Mouse (Mus musculus): ENCODE results near the gene Zfp687. TPM values are rescaled to one million over a fixed set of nuclear protein-coding genes. Genes with fewer than 3 reads are reported as not detected.
"Not testable (repeated sequence)": the region's sequence is repeated elsewhere in the genome, so short reads cannot be mapped to it uniquely, and the experiment has no call there.

Zfp687 gene
- polyA plus RNA-seq, 2 experiments, result 18.8 to 26.8 TPM

DNA sequence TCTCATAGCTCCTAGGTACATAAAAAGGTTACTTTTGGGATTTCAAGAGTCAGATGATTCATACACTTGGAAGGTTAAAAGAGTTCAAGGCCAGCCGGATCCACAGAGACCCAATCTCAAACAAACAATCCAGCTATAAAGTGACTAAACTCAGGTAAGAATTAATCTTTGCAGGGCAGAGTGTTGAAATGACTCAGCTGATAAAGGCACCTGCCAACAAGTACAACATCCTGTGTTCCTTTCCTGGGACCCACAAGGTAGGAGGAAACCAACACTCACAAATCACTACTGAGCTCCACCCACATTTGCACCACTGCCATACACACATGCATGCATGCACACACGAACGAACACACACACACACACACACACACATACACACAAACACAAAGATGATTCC, 13.4 kb upstream of the Zfp687 start:
- no peak for ATAC-seq (ENCODE audit: low FRiP score, low read depth)
- 92% methylated on average over 3 of the region's 3 CpGs for WGBS
- no peak overlapping the region for H3K27ac ChIP-seq (replicated peaks; ENCODE audit: low read depth, low read length)
- H3K4me3 ChIP-seq (replicated peaks; ENCODE audit: low read length), result no peak overlapping the region
- H3K9me3 ChIP-seq (ENCODE audit: control insufficient read depth, low read length), result no peaks in the 10 kb centered on the region
- peaks cover 32% of the 10 kb centered on the region for H3K36me3 ChIP-seq (ENCODE audit: control insufficient read depth, insufficient read depth, low read length)
- no peaks in the 10 kb centered on the region for H3K27me3 ChIP-seq (ENCODE audit: control insufficient read depth, insufficient read depth, low read length)
- no peak for DNase-seq (ENCODE audit: low spot score)
- no peak overlapping the region for H3K4me2 ChIP-seq (replicated peaks; ENCODE audit: low read depth, low read length, severe bottlenecking)
- no peaks in the 10 kb centered on the region for H3K4me1 ChIP-seq (ENCODE audit: control insufficient read depth, insufficient read depth, low read length)
- TF ChIP-seq POLR2A (IDR thresholded peaks at IDR 0.05; ENCODE audit: borderline replicate concordance, extremely low read depth, insufficient read depth, insufficient read length), result no peak
- no peak overlapping the region for H3K9ac ChIP-seq (ENCODE audit: low read depth, low read length, severe bottlenecking)

DNA sequence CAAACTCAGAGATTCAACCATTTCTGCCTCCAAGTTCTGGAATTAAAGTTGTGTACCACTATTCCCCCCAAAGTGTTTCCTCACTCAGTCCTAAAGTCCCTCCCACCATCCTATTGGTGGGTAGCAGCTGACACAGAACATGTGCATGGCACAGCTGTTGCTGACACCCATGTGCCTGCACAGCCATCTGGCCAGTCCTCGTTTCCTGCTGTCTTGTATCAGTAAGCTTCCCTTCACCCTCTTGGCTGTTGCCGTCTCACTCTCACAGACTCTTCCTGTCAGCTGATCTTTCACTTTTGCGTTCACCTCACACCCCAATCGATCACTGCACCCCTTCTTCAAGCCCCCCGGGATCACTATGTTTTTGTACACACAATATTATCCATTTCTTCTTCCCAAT, 12.5 kb upstream of the Zfp687 start:
- H3K27ac ChIP-seq (replicated peaks; ENCODE audit: low read depth, low read length), result no peak overlapping the region
- H3K4me2 ChIP-seq (replicated peaks; ENCODE audit: low read depth, low read length, severe bottlenecking), result no peak overlapping the region
- no peak for TF ChIP-seq POLR2A (IDR thresholded peaks at IDR 0.05; ENCODE audit: borderline replicate concordance, extremely low read depth, insufficient read depth, insufficient read length)
- H3K4me1 ChIP-seq (ENCODE audit: control insufficient read depth, insufficient read depth, low read length), result no peaks in the 10 kb centered on the region
- H3K36me3 ChIP-seq (ENCODE audit: control insufficient read depth, insufficient read depth, low read length), result peaks cover 23% of the 10 kb centered on the region
- H3K4me3 ChIP-seq (replicated peaks; ENCODE audit: low read length), result no peak overlapping the region
- H3K9me3 ChIP-seq (ENCODE audit: control insufficient read depth, low read length), result no peaks in the 10 kb centered on the region
- ATAC-seq (ENCODE audit: low FRiP score, low read depth), result peak; percentile 68; the same call in 1 of the 2 replicates
- DNase-seq (ENCODE audit: low spot score), result peak; percentile 51
- no peak overlapping the region for H3K9ac ChIP-seq (ENCODE audit: low read depth, low read length, severe bottlenecking)
- 49% methylated on average over 5 of the region's 5 CpGs for WGBS
- no peaks in the 10 kb centered on the region for H3K27me3 ChIP-seq (ENCODE audit: control insufficient read depth, insufficient read depth, low read length)

DNA sequence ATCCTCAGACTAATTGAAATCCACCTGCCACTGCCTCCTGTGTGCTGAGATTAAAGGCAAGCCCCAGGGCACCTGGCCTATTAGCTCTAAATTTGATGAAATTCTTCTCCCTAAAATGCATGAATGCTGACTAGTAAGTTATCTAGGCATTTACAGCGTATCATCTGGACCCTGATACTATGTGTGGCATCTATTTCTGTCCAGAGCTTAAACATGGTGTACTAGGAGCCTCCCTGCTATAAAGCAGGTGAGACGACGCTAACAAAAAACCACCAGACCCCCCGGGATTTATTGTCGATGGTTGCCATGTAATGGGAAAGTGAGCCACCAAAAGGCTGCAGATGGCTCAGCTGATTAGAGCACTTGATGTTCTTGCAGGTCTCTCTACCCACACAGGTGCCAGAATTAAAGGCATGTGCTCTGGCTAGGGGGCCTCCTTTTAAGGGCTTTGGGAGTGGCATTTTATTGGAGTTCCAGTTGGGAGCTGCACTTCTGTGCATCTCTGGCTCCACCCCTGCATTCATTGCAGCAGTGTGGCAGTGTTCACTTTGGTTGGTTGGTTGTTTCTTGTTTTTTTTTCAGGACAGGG, 11.9 kb upstream of the Zfp687 start:
- no peak overlapping the region for H3K4me2 ChIP-seq (replicated peaks; ENCODE audit: low read depth, low read length, severe bottlenecking)
- WGBS, result 31% methylated on average over 5 of the region's 5 CpGs
- no peaks in the 10 kb centered on the region for H3K4me1 ChIP-seq (ENCODE audit: control insufficient read depth, insufficient read depth, low read length)
- H3K9ac ChIP-seq (ENCODE audit: low read depth, low read length, severe bottlenecking), result no peak overlapping the region
- peaks cover 19% of the 10 kb centered on the region for H3K36me3 ChIP-seq (ENCODE audit: control insufficient read depth, insufficient read depth, low read length)
- H3K27ac ChIP-seq (replicated peaks; ENCODE audit: low read depth, low read length), result no peak overlapping the region
- peak; percentile 13; the same call in 1 of the 2 replicates for ATAC-seq (ENCODE audit: low FRiP score, low read depth)
- no peaks in the 10 kb centered on the region for H3K27me3 ChIP-seq (ENCODE audit: control insufficient read depth, insufficient read depth, low read length)
- H3K9me3 ChIP-seq (ENCODE audit: control insufficient read depth, low read length), result no peaks in the 10 kb centered on the region
- DNase-seq (ENCODE audit: low spot score), result no peak
- no peak overlapping the region for H3K4me3 ChIP-seq (replicated peaks; ENCODE audit: low read length)
- TF ChIP-seq POLR2A (IDR thresholded peaks at IDR 0.05; ENCODE audit: borderline replicate concordance, extremely low read depth, insufficient read depth, insufficient read length), result no peak

DNA sequence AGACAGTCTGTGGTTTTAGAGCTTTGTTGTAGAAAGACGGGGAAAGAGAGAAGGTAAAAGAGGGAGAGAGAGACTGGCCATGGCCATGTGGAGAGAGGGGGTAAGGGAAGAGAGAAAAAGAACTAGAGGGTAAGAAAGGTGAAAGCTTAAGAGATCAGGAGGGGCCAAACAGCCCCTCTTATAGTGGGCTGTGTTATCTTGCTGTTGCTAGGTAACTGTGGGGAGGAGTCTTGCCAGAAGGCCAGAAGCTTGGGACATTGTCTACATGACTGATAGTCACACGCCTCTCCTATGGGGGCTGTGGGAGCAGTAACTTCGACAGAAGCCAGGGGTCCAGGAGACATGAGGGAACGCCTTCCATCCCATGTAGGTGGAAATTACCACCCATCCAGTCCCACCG, 10.0 kb upstream of the Zfp687 start:
- no peak for DNase-seq (ENCODE audit: low spot score)
- H3K4me2 ChIP-seq (replicated peaks; ENCODE audit: low read depth, low read length, severe bottlenecking), result no peak overlapping the region
- H3K27me3 ChIP-seq (ENCODE audit: control insufficient read depth, insufficient read depth, low read length), result no peaks in the 10 kb centered on the region
- no peak for TF ChIP-seq POLR2A (IDR thresholded peaks at IDR 0.05; ENCODE audit: borderline replicate concordance, extremely low read depth, insufficient read depth, insufficient read length)
- 45% methylated on average over 5 of the region's 5 CpGs for WGBS
- H3K4me3 ChIP-seq (replicated peaks; ENCODE audit: low read length), result no peak overlapping the region
- no peaks in the 10 kb centered on the region for H3K9me3 ChIP-seq (ENCODE audit: control insufficient read depth, low read length)
- H3K4me1 ChIP-seq (ENCODE audit: control insufficient read depth, insufficient read depth, low read length), result no peaks in the 10 kb centered on the region
- no peak overlapping the region for H3K9ac ChIP-seq (ENCODE audit: low read depth, low read length, severe bottlenecking)
- ATAC-seq (ENCODE audit: low FRiP score, low read depth), result no peak
- no peak overlapping the region for H3K27ac ChIP-seq (replicated peaks; ENCODE audit: low read depth, low read length)
- H3K36me3 ChIP-seq (ENCODE audit: control insufficient read depth, insufficient read depth, low read length), result peaks cover under 1% of the 10 kb centered on the region; the same call in 1 of the 2 replicates

DNA sequence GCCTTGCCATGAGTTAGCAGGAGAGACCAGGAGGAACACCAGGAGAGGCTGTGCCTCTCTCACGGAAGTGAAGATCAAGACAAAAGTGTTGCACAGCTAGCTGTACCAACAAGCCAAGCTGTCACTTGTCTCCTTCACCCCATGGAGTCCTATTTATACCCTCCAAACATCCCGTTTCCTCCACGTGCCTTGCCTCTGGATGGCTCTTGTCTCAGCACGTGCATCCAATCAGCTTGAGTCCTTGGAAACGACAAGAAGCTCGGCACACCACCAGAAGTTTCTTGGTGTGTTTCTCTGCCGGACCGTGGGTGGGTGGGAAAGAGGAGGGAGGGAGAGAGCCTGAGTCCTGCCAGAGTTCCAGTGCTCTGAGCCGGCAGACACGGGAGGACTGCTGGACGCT, 9.3 kb upstream of the Zfp687 start:
- no peak overlapping the region for H3K27ac ChIP-seq (replicated peaks; ENCODE audit: low read depth, low read length)
- 30% methylated on average over 11 of the region's 11 CpGs for WGBS

DNA sequence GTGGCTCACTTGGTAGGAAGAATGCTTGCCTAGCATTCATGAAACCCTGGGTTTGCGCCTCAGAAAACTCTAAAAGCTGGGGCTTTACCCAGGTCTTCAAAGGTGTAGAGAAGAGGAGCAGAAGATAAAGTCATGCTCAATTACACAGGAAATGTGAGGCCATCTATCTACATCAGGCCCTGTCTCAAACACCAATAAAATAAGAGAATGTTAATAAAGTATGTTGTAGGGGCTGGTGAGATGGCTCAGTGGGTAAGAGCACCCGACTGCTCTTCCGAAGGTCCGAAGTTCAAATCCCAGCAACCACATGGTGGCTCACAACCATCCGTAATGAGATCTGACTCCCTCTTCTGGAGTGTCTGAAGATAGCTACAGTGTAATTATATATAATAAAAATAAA, 5.7 kb upstream of the Zfp687 start:
- not testable (repeated sequence) for H3K4me1 ChIP-seq (ENCODE audit: control insufficient read depth, insufficient read depth, low read length); H3K27me3 ChIP-seq (ENCODE audit: control insufficient read depth, insufficient read depth, low read length); ATAC-seq (ENCODE audit: low FRiP score, low read depth); H3K36me3 ChIP-seq (ENCODE audit: control insufficient read depth, insufficient read depth, low read length); DNase-seq (ENCODE audit: low spot score); H3K4me3 ChIP-seq (replicated peaks; ENCODE audit: low read length); H3K9ac ChIP-seq (ENCODE audit: low read depth, low read length, severe bottlenecking); H3K9me3 ChIP-seq (ENCODE audit: control insufficient read depth, low read length); H3K27ac ChIP-seq (replicated peaks; ENCODE audit: low read depth, low read length); H3K4me2 ChIP-seq (replicated peaks; ENCODE audit: low read depth, low read length, severe bottlenecking)
- 86% methylated on average over 5 of the region's 5 CpGs for WGBS

More for the DNA sequence above, 9.3 kb upstream of the Zfp687 start:
- no peak overlapping the region for H3K4me2 ChIP-seq (replicated peaks; ENCODE audit: low read depth, low read length, severe bottlenecking)
- no peaks in the 10 kb centered on the region for H3K36me3 ChIP-seq (ENCODE audit: control insufficient read depth, insufficient read depth, low read length)
- no peak for TF ChIP-seq POLR2A (IDR thresholded peaks at IDR 0.05; ENCODE audit: borderline replicate concordance, extremely low read depth, insufficient read depth, insufficient read length)
- no peaks in the 10 kb centered on the region for H3K9me3 ChIP-seq (ENCODE audit: control insufficient read depth, low read length)
- DNase-seq (ENCODE audit: low spot score) (no peak), ATAC-seq (ENCODE audit: low FRiP score, low read depth) (no peak)
- no peaks in the 10 kb centered on the region for H3K27me3 ChIP-seq (ENCODE audit: control insufficient read depth, insufficient read depth, low read length)
- no peak overlapping the region for H3K4me3 ChIP-seq (replicated peaks; ENCODE audit: low read length)
- H3K4me1 ChIP-seq (ENCODE audit: control insufficient read depth, insufficient read depth, low read length), result no peaks in the 10 kb centered on the region
- H3K9ac ChIP-seq (ENCODE audit: low read depth, low read length, severe bottlenecking), result no peak overlapping the region

Measured in limb, embryonic 14.5 days (tissue).